Mouse (Mus musculus): ENCODE data around the gene Il11ra1.
"Not testable (repeated sequence)": the region's sequence is repeated elsewhere in the genome, so short reads cannot be mapped to it uniquely, and the experiment has no call there.

Gene Il11ra1

GRCm38 (mm10) chr4:41679291-41679690, 20.5 kb upstream of the Il11ra1 start:
- DNase-seq (ENCODE audit: low read depth, low spot score), result no peak

- no peak for DNase-seq (ENCODE audit: low read depth, low spot score)
Measured at GRCm38 (mm10) chr4:41681176-41681575, 18.6 kb upstream of the Il11ra1 start.

GRCm38 (mm10) chr4:41681947-41682346, 17.8 kb upstream of the Il11ra1 start:
- DNase-seq (ENCODE audit: low read depth, low spot score), result no peak

GRCm38 (mm10) chr4:41682789-41683188, 17.0 kb upstream of the Il11ra1 start:
- no peak for DNase-seq (ENCODE audit: low read depth, low spot score)

GRCm38 (mm10) chr4:41683303-41683702, 16.5 kb upstream of the Il11ra1 start:
- DNase-seq (ENCODE audit: low read depth, low spot score), result not testable (repeated sequence)

GRCm38 (mm10) chr4:41684131-41684930, 15.5 kb upstream of the Il11ra1 start:
- DNase-seq (ENCODE audit: low read depth, low spot score), result not testable (repeated sequence)

GRCm38 (mm10) chr4:41684931-41685453, 14.8 kb upstream of the Il11ra1 start:
- DNase-seq (ENCODE audit: low read depth, low spot score), result not testable (repeated sequence)

GRCm38 (mm10) chr4:41685882-41686492, 13.8 kb upstream of the Il11ra1 start:
- DNase-seq (ENCODE audit: low read depth, low spot score), result not testable (repeated sequence)

GRCm38 (mm10) chr4:41688562-41688961, 11.2 kb upstream of the Il11ra1 start:
- DNase-seq (ENCODE audit: low read depth, low spot score), result not testable (repeated sequence)

- DNase-seq (ENCODE audit: low read depth, low spot score), result not testable (repeated sequence)
Measured at GRCm38 (mm10) chr4:41690014-41690413, 9.8 kb upstream of the Il11ra1 start.

GRCm38 (mm10) chr4:41693511-41693910, 6.3 kb upstream of the Il11ra1 start:
- DNase-seq (ENCODE audit: low read depth, low spot score), result not testable (repeated sequence)

GRCm38 (mm10) chr4:41695800-41696199, 4.0 kb upstream of the Il11ra1 start:
- not testable (repeated sequence) for DNase-seq (ENCODE audit: low read depth, low spot score)

GRCm38 (mm10) chr4:41696452-41696851, 3.3 kb upstream of the Il11ra1 start:
- DNase-seq (ENCODE audit: low read depth, low spot score), result not testable (repeated sequence)

- DNase-seq (ENCODE audit: low read depth, low spot score), result not testable (repeated sequence)
Measured at GRCm38 (mm10) chr4:41696930-41697841, 2.6 kb upstream of the Il11ra1 start, which contains the start of gene Cntfr. TSS of gene Cntfr (minus strand) at chr4:41697089.

GRCm38 (mm10) chr4:41698421-41699016, 1.3 kb upstream of the Il11ra1 start:
- not testable (repeated sequence) for DNase-seq (ENCODE audit: low read depth, low spot score)

- DNase-seq (ENCODE audit: low read depth, low spot score), result not testable (repeated sequence)
Measured at GRCm38 (mm10) chr4:41700224-41700623, 435 bp downstream of the Il11ra1 start.

- not testable (repeated sequence) for DNase-seq (ENCODE audit: low read depth, low spot score)
Measured at GRCm38 (mm10) chr4:41702226-41702625, 2.4 kb downstream of the Il11ra1 start.

GRCm38 (mm10) chr4:41704651-41705050, 4.9 kb downstream of the Il11ra1 start:
- DNase-seq (ENCODE audit: low read depth, low spot score), result no peak

GRCm38 (mm10) chr4:41705922-41706754, 6.3 kb downstream of the Il11ra1 start:
- DNase-seq (ENCODE audit: low read depth, low spot score), result no peak

- no peak for DNase-seq (ENCODE audit: low read depth, low spot score)
Measured at GRCm38 (mm10) chr4:41707011-41707535, 7.3 kb downstream of the Il11ra1 start.

Data from c-Kit-negative CD71-positive TER-119-positive erythroid progenitor cells, embryonic 14.5 days (primary cell).